Mouse (Mus musculus) kidney, adult 2 months (tissue): ENCODE measurements around the gene Copz1.
A peak's percentile ranks its signal among the peaks of the same experiment; 100 is the strongest.

Experiments
- CTCF ChIP-seq: fragments of 200-500 bp; conservative IDR thresholded peaks from 2 replicates; pipeline ENCODE4 v1.5.1; 2011; ENCODE audit warnings: low read depth, mild to moderate bottlenecking, control low read depth, low read length, moderate library complexity, mixed read lengths; ENCODE audit not compliant: insufficient read depth, insufficient read length
- POLR2A ChIP-seq: fragments of 200-500 bp; IDR thresholded peaks from one replicate; pipeline ENCODE4 v1.6.1; 2011; ENCODE audit warnings: low read depth, low read length, control low read depth

DNA sequence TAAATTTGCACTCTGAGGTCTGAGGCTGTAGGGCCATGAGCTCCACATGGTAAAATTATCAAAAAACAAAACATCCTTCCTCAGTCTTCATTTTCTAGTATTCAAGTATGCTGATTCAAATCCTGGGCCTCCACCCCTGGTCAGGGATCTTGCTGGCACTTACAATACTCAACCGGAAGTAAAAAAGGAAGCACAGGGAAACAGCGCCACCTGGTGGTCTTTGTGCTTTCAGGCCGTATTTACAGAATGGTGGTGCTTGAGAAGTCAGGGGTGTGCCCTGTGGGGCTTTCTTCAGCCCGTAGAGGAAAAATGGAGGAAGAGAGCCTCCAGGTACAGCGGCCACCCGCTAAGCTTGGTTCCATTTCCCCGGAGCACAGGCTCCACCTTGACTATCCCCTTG lies 34.6 kb downstream of the Copz1 start:
- TF ChIP-seq CTCF (peak; percentile 92), POLR2A (no peak)
